Comparison of ENCODE assay signal across 7 mouse cellular contexts in genomic region chr1:65187074-65187430, GRCm38 (mm10). TPM values are rescaled to one million over a fixed set of nuclear protein-coding genes. Genes with fewer than 3 reads are reported as not detected.
A peak's percentile ranks its signal among the peaks of the same experiment; 100 is the strongest.
DNase-seq lines count a peak whose midpoint lies in the region; ATAC-seq lines count a peak whose summit lies in the region.

No protein-coding gene starts in this region.

- H3K9ac ChIP-seq in embryonic facial prominence, embryonic 15.5 days: peak overlapping the region; percentile 70
- H3K9ac ChIP-seq in limb, embryonic 11.5 days (ENCODE audit: low read length): peak overlapping the region; percentile 84
- peak overlapping the region; percentile 87 for H3K9ac ChIP-seq in stomach, embryonic 14.5 days (replicated peaks; ENCODE audit: low read depth, low read length)

- DNase-seq in limb, embryonic 11.5 days (ENCODE audit: low spot score): no peak
- DNase-seq in cerebellum, adult 8-10 months: no peak
- DNase-seq in cerebellum, adult 11-12 months: no peak

- H3K4me2 ChIP-seq in embryonic facial prominence, embryonic 15.5 days (replicated peaks): peak overlapping the region; percentile 68
- H3K4me2 ChIP-seq in limb, embryonic 11.5 days (ENCODE audit: low read depth, severe bottlenecking): peak overlapping the region; percentile 57
- H3K4me2 ChIP-seq in stomach, embryonic 14.5 days (replicated peaks; ENCODE audit: low read depth, low read length): peak overlapping the region; percentile 70

- H3K9me3 ChIP-seq in megakaryocyte, embryonic 14.5 days: no peaks in the 10 kb centered on the region
- no peaks in the 10 kb centered on the region for H3K9me3 ChIP-seq in embryonic facial prominence, embryonic 15.5 days (replicated peaks)
- no peaks in the 10 kb centered on the region for H3K9me3 ChIP-seq in limb, embryonic 11.5 days (ENCODE audit: control insufficient read depth, low read length)
- H3K9me3 ChIP-seq in stomach, embryonic 14.5 days (ENCODE audit: control insufficient read depth, low read depth, low read length): no peaks in the 10 kb centered on the region

- H3K27ac ChIP-seq in embryonic facial prominence, embryonic 15.5 days (replicated peaks): peak overlapping the region; percentile 90
- H3K27ac ChIP-seq in limb, embryonic 11.5 days (replicated peaks; ENCODE audit: low read depth, low read length): peak overlapping the region; percentile 56; the same call in 1 of the 2 replicates
- peak overlapping the region; percentile 61; the same call in 1 of the 2 replicates for H3K27ac ChIP-seq in stomach, embryonic 14.5 days (ENCODE audit: low read length)

- peaks cover 18% of the 10 kb centered on the region for H3K36me3 ChIP-seq in megakaryocyte, embryonic 14.5 days (replicated peaks; ENCODE audit: low read length)
- peaks cover 3% of the 10 kb centered on the region for H3K36me3 ChIP-seq in embryonic facial prominence, embryonic 15.5 days
- H3K36me3 ChIP-seq in limb, embryonic 11.5 days (ENCODE audit: control insufficient read depth, insufficient read depth, low read length): no peaks in the 10 kb centered on the region
- peaks cover 2% of the 10 kb centered on the region for H3K36me3 ChIP-seq in stomach, embryonic 14.5 days (ENCODE audit: control insufficient read depth, insufficient read depth, low read length)

- H3K27me3 ChIP-seq in megakaryocyte, embryonic 14.5 days (replicated peaks): no peaks in the 10 kb centered on the region
- H3K27me3 ChIP-seq in embryonic facial prominence, embryonic 15.5 days: no peaks in the 10 kb centered on the region
- no peaks in the 10 kb centered on the region for H3K27me3 ChIP-seq in limb, embryonic 11.5 days (ENCODE audit: control insufficient read depth, insufficient read depth, low read length)
- H3K27me3 ChIP-seq in stomach, embryonic 14.5 days (ENCODE audit: control insufficient read depth, insufficient read depth, low read length): no peaks in the 10 kb centered on the region

- under 1% methylated on average over 6 of the region's 6 CpGs for WGBS in embryonic facial prominence, embryonic 15.5 days
- WGBS in limb, embryonic 11.5 days: 3% methylated on average over 6 of the region's 6 CpGs
- WGBS in stomach, embryonic 14.5 days: under 1% methylated on average over 6 of the region's 6 CpGs

- no peak for ATAC-seq in megakaryocyte, adult 5-6 weeks (ENCODE audit: poor library complexity, severe bottlenecking)
- no peak for ATAC-seq in embryonic facial prominence, embryonic 15.5 days (ENCODE audit: insufficient number of reproducible peaks, low FRiP score, low TSS enrichment, low read depth)
- ATAC-seq in limb, embryonic 11.5 days (ENCODE audit: insufficient number of reproducible peaks, low FRiP score, low TSS enrichment, low read depth): no peak
- ATAC-seq in stomach, embryonic 14.5 days (ENCODE audit: insufficient number of reproducible peaks, insufficient read depth, low FRiP score, low read depth): no peak

- peak overlapping the region; percentile 98 for H3K4me3 ChIP-seq in megakaryocyte, embryonic 14.5 days (replicated peaks)
- peak overlapping the region; percentile 73 for H3K4me3 ChIP-seq in embryonic facial prominence, embryonic 15.5 days (replicated peaks)
- peak overlapping the region; percentile 88 for H3K4me3 ChIP-seq in limb, embryonic 11.5 days (ENCODE audit: low read depth, low read length)
- peak overlapping the region; percentile 82 for H3K4me3 ChIP-seq in stomach, embryonic 14.5 days (ENCODE audit: low read depth, low read length)

- H3K4me1 ChIP-seq in megakaryocyte, embryonic 14.5 days: peaks cover 32% of the 10 kb centered on the region
- H3K4me1 ChIP-seq in embryonic facial prominence, embryonic 15.5 days: 0 out of 2 replicates have a peak, but pooled peaks cover 14% of the 10 kb centered on the region
- H3K4me1 ChIP-seq in limb, embryonic 11.5 days (ENCODE audit: control insufficient read depth, insufficient read depth, low read length): no peaks in the 10 kb centered on the region
- H3K4me1 ChIP-seq in stomach, embryonic 14.5 days (ENCODE audit: control insufficient read depth, insufficient read depth, low read length): peaks cover 6% of the 10 kb centered on the region; the same call in 1 of the 2 replicates

RNA-seq across cellular contexts. Expression of gene Pikfyve, which starts 0.6 kb away (rescaled TPM):
- 1.6 and 2.6 TPM in 2 replicates for polyA plus RNA-seq in megakaryocyte, embryonic 14.5 days (2012; ENCODE audit: insufficient read depth, low replicate concordance)
- 30.0 and 31.5 TPM in 2 replicates for total RNA-seq in megakaryocyte, adult 5-6 weeks (2015)
- 40.2 and 46.2 TPM in 2 replicates for total RNA-seq in megakaryocyte, adult 5-6 weeks (2017)
- polyA plus RNA-seq in embryonic facial prominence, embryonic 15.5 days (2015; fragmentation: Nextera tagmentation; extraction: Ambion mirVana): 10.7 and 10.9 TPM in 2 replicates
- polyA plus RNA-seq in limb, embryonic 11.5 days (2014; fragmentation: Nextera tagmentation; extraction: Ambion mirVana): 16.3 and 16.5 TPM in 2 replicates
- polyA plus RNA-seq in stomach, embryonic 14.5 days (2014; fragmentation: Nextera tagmentation; extraction: Ambion mirVana): 18.7 TPM in 2 replicates

RNA-seq across cellular contexts. Expression of gene Idh1, which starts 0.8 kb away (rescaled TPM):
- polyA plus RNA-seq in megakaryocyte, embryonic 14.5 days (2012; ENCODE audit: insufficient read depth, low replicate concordance): 3.3 TPM in 1 of 2 replicates, not detected in the other
- 196 and 202 TPM in 2 replicates for total RNA-seq in megakaryocyte, adult 5-6 weeks (2015)
- total RNA-seq in megakaryocyte, adult 5-6 weeks (2017): 354 and 378 TPM in 2 replicates
- polyA plus RNA-seq in embryonic facial prominence, embryonic 15.5 days (2015; fragmentation: Nextera tagmentation; extraction: Ambion mirVana): 125 and 126 TPM in 2 replicates
- 174 and 176 TPM in 2 replicates for polyA plus RNA-seq in limb, embryonic 11.5 days (2014; fragmentation: Nextera tagmentation; extraction: Ambion mirVana)
- polyA plus RNA-seq in stomach, embryonic 14.5 days (2014; fragmentation: Nextera tagmentation; extraction: Ambion mirVana): 148 and 162 TPM in 2 replicates

Comparison
In these comparisons a context has a peak if more than half of its experiments do, and no peak if none do; other contexts are left out.
1. RNA of gene Idh1, which starts 0.8 kb away (polyA plus RNA-seq): 174 to 176 TPM in limb, embryonic 11.5 days, 148 to 162 TPM in stomach, embryonic 14.5 days and 125 to 126 TPM in embryonic facial prominence, embryonic 15.5 days; 3.3 TPM in megakaryocyte, embryonic 14.5 days; every median in the first group is over 10 times any median in the second.
2. Peak in every context shown above with its lines, with median percentiles within 50 percentile points of each other: H3K4me3 ChIP-seq, H3K27ac ChIP-seq, H3K4me2 ChIP-seq and H3K9ac ChIP-seq.